Mouse (Mus musculus): Measurements from ENCODE around the gene Glrx3.
"Not testable (repeated sequence)": the region's sequence is repeated elsewhere in the genome, so short reads cannot be mapped to it uniquely, and the experiment has no call there.

Glrx3 gene

DNA sequence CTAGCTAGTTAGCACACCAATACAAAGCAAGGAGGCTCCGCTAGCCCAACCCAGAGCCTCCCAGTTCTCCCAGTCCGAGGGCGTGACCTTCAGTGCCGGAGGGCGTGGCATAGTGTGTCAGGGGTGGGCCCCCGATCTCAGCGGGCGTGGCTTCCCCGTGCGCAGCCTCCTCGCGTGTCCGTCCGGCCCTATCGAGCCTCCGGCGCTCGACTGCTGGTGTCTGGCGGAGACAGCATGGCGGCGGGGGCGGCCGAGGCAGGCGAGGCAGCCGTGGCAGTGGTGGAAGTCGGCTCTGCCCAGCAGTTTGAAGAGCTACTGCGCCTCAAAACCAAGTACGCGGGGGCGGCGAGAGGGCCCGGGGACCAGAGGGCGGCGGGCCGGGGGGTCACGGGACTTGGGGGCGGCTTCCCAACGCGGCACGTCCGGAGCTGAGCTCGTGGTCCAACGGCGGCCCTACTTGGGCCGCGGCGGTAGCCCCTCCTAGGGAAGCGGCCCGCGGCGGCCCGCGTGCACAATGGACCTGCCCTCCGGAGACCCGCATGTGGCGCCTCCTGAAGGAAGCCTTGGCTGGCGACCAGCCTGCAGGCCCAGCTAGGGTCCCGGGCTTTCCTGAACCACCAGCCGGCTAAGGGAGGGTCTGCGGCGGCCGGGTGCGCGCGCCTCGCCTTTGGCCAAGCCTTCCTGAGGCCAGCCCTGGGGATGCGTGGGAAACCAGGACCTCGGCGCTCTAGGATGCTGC, at the start of gene Glrx3:
Gene Glrx3 (plus strand): TSS at position 175 of the 739 bp plus-strand sequence.
- in situ Hi-C loops (cut with MboI; ENCODE audit: low sequenced_read_pairs): no loop called here

DNA sequence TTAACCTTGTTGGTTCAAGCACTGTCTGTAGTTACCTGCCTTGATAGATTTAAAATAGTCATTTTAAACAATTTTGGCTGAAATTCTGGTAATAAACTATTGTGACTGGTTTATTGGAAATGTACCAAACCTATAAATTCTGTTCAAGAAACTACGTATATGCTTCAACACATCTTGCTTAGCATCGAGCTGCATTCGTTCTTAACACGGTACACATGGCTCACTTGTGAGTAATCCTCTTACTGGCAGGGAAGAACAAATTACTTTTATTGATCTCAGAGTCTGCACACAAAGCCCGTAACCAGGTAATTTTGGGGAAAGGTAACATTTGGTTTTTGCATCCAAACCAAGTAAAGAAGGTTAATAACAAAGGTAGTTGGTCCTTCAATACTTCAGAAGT, 49.6 kb upstream of the Glrx3 start:
- in situ Hi-C loops (cut with MboI; ENCODE audit: low sequenced_read_pairs): no loop called here

DNA sequence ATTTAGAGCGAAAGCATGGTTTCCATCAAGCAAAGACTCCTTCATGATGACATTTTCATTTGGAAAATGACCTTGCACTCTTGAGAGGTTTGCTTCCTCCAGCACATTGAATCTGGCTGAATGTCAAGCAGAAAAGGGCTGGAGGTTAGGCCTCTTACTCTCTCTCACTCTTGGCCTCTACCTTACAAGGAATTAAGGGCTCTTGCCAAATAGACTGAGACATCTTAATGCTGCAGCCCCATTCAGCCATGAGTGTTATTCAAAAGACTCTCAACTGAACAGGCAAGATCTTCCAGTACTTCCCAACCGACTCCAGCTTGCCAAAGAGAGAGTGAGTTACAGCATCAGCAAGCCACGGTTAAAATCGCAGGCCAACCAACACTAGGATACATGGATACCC, 42.0 kb upstream of the Glrx3 start:
- in situ Hi-C loops (cut with MboI; ENCODE audit: low sequenced_read_pairs): no loop called here

DNA sequence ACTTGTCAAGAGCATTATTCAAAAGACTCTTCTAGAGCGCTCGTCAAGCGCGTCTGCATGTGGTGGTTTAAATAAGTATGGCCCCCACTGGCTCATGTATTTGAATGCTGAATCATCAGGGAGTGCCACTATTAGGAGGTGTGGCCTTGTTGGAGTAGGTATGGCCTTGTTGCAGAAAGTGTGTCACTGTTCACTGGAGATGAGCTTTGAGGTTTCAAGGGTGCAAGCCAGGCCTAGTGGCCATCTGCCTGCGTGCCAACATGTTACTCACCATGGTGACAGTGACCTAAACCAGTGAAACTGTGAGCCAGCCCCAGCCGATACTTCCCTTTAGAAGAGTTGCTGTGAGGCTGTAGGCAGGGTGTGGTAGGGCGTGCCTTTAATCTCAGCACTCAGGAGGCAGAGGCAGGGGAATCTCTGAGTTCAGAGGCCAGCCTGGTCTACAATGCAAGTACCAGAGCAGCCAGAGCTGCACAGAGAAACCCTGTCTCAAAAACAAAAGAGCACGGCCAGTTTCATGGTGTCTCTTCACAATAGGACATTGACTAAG, 40.0 kb upstream of the Glrx3 start:
- in situ Hi-C loops (cut with MboI; ENCODE audit: low sequenced_read_pairs): no loop called here

DNA sequence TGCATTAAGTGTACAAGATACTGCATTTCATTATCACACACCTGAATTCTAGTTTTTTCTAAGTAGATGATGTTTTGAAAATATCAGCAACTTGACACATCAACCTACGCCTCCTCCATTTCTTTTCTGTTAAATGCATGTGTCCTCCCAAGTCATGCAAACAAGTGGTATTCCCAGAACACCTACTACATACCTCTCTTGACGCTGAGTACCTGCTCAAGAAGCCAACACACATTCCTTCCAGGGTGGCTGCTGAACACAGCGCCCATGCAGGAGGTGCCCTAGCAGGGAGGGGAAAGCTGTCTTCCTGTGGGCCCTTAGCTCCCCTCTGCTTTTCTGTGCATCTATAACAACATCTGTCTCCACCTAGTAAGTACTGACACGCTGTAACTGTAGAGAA, 38.4 kb upstream of the Glrx3 start:
- in situ Hi-C loops (cut with MboI; ENCODE audit: low sequenced_read_pairs): no loop called here

DNA sequence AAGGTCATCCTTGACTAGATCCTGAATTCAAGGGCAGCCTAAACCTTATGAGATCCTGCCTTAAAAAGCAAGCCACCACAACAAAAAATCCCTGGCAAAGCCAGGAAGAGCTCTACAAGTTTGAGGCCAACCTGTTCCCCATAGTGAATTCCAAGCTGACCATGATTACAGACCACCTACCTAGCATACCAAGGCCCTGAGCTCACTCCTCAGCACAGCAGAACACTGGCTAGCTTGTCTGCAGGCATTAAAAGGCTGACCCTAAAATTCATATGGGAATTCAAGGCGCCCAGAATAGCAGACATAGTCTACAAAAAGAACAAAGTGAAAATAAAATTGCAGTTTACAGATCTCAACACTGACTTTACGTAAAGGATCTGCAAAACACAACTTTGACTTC, 33.3 kb upstream of the Glrx3 start:
- in situ Hi-C loops (cut with MboI; ENCODE audit: low sequenced_read_pairs): no loop called here

DNA sequence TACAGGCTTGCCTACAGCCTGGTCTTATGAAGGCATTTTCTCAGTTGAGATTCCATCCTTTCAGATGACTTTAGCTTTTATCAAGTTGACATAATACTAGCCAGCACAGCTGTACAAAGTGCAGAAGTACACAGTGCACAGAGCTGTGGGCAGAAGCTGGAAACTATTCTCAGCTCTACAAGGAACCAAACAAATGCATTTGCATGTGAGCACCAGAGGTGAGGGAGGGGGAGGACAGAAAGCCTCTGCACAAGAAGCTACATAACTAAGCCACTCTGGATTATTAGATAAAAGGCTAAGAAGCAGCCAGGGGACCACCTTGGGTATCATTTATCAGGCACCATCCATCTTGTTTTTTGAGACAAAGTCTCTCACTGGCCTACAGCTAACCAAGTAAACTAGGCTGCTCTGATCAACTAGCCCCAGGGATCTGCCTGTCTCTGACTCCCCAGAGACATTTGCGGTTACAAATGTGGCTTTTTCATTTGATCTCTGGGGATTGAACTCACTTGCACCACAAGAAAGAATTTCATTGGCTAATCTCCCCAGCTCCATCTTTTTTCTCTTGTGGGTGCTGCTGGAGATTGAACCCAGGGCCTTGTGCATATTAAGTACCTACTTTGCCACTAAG, 29.9 kb upstream of the Glrx3 start:
- in situ Hi-C loops (cut with MboI; ENCODE audit: low sequenced_read_pairs): no loop called here

DNA sequence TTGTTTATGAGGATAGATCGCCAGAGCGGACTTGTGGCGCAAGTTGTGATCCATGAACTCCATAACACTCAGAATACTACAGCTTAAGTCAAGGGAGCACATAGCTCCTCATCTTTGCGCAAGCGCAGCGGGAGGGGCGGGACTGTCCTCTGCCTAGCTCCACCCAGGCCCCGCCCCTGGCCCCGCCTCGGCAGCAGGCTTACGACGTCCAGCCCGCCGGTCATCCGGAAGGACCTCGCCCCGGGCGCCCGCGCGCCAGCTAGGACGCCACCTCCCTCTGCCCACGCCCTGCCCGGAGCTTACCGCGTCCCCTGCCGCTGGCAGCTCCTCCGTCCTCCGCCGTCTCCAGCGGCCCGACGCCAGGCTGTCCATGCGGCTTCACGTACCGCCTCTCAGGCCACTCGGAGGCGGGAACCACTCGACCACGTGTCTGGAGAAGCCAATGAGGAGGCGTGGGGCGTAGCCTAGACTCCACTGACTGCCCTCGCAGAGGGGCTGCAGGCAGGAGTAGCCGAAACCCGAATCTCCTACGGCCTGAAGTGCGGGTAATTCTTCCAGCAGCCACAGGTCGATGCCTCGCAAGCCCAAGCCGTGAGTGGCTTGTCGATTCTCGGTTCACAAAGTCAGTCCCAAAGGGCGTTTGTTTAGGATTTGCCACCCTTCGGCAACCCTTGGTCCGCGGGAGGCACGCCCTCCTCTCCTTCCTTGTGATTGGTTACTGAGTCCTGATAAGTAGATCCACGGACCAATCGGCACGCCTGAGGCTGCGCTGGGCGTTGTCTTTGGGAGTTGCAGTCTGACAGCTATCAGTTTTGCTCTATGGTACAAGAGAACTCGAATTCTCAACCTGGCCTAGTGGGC, 26.8 kb upstream of the Glrx3 start, which contains the start of gene 9430038I01Rik:
Gene 9430038I01Rik (minus strand): TSS at position 426 of the 861 bp plus-strand sequence.
- in situ Hi-C loops (cut with MboI; ENCODE audit: low sequenced_read_pairs): no loop called here

DNA sequence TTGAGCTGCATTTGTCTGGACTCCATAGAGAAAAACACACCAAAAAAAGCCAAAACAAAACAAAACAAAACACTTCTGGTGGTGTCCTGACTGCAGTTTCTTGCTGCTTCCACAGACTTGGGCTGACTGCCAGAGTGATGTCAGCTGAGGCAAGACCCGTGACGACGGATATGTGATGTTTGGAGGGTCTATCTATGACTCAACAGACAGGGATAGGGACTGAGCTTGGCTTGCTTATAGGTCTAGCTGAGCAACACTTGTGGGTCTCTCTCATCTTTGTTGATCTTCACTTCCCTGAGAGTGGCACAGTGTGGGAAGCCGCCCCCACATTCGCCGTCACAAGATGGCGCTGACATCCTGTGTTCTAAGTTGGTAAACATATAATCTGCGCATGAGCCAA, 22.7 kb upstream of the Glrx3 start:
- in situ Hi-C loops (cut with MboI; ENCODE audit: low sequenced_read_pairs): no loop called here

DNA sequence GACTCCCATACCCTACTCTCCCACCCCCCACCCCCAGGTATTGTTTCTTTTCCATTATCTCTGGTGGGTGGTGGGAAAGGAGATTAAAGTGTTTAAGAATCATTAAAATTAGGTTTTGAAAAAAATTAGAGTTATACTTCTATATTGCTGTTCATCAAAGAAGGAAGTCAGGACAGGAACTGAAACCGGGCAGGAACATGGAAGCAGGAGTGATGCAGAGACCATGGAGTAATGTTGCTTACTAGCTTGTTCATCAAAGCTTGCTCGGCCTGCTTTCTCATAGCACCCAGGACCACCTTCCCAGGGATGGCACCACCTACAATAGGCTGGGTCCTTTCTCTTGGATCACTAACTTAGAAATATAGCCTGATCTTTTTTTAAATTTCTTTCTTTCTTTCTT, 16.9 kb upstream of the Glrx3 start:
- in situ Hi-C loops (cut with MboI; ENCODE audit: low sequenced_read_pairs): no loop called here

DNA sequence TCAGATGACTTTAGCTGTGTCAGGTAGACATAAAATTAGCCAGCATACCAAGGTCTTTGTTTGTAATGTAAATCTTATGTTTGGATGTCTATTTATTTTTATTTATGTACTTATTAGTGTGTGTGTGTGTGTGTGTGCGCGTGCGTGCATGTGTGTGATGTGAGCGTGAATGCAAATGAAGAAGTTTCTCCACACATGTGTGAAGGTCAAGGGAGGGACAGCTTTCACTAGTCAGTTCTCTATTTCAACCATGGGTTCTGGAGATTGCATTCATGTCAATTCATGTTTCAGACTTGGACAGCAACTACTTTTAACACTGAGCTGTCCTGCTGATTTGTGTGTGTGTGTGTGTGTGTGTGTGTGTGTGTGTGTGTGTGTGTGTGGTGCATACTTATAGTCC, 16.2 kb upstream of the Glrx3 start:
- in situ Hi-C loops (cut with MboI; ENCODE audit: low sequenced_read_pairs): no loop called here

DNA sequence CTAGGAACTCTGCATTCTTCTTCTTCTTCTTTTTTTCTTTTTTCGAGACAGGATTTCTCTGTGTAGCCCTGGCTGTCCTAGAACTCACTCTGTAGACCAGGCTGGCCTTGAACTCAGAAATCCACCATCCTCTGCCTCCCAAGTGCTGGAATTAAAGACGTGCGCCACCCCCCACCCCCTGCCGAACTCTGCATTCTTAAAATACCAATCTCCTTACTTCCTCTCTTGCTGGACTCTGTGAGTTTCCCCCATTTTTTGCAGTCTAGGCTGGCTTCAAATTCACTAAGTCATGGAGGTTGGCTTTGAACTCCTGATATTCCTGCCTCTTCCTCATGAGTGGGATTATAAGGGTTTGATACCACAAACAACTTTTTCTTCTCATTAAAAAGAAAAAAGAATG, 10.7 kb upstream of the Glrx3 start:
- in situ Hi-C loops (cut with MboI; ENCODE audit: low sequenced_read_pairs): no loop called here

DNA sequence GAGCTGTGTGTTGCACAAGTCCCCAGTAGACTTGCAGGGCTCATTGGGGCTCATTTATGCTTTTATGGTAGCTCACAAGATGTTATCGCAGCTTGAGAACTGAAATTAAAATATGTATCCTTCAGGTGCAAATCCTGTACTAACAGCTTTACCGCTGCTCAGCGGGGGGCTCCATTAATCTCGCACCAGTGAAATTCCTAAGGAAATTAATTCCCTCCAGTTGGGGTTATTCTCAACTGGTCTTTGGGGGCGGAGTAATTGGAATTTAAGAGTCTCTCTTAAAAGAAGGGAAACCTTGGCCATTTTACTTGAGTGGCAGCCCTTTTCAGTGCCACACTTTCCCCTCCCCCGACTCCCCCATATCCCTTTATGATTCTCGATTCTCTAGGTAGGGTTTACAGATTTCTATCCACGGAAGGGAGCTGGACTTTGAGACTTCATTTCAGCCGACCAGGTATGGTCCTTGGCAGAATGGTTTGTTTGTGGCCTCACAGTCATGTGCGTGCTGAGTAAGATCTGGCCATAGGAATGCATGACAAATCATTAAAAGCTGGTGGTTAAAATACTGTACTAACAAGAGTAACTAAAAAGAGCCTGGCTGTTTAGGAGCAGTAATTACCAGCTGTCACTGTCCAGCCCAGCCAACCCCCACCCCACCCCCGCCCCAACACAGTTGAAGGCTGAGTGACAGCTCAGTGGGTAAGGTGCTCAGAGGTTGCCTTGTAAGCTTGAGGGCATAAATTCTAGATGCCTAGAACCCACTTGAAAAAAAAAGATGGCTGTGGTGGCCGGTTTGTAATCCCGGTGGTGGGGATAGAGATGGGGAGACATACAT, 5.4 kb upstream of the Glrx3 start:
- in situ Hi-C loops (cut with MboI; ENCODE audit: low sequenced_read_pairs): no loop called here

DNA sequence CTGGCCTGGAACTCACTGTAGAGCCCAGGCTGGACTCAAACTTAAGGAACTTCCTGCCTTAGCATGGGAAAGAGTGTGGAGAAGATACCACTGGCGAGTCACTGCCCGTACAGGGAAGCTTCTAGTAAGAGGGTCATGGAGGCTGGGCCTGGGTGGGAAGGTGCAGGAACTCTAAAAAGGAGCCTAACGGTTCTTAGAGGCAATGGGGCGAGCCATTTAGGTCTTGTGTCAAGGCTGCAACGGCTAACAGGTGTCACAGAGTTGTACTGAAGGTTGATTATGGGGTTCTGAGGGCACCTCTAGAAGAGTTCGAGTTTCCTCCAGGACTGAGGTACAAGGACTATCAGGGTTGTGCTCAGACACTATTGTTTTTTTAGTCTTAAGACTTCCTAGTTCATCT, 513 bp upstream of the Glrx3 start:
- in situ Hi-C loops (cut with MboI; ENCODE audit: low sequenced_read_pairs): no loop called here

DNA sequence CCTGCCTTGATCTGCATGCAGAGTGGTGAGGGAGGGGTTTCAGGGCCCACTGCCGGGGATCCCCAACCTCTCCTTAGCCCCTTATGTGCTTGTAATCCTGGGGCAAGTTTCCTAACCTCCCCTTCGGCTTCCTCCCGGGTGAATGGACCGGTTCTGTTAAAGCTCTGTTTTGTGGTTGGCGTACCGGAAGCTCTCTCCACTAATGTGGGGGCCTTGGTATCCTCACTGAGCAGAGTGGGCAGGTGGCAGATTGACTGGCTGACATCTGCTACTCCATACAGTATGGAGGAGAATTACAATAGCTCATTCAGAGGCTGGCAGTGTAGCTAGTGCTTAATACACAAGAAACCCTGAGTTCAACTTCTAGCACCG, 751 bp downstream of the Glrx3 start:
- in situ Hi-C loops (cut with MboI; ENCODE audit: low sequenced_read_pairs): no loop called here

DNA sequence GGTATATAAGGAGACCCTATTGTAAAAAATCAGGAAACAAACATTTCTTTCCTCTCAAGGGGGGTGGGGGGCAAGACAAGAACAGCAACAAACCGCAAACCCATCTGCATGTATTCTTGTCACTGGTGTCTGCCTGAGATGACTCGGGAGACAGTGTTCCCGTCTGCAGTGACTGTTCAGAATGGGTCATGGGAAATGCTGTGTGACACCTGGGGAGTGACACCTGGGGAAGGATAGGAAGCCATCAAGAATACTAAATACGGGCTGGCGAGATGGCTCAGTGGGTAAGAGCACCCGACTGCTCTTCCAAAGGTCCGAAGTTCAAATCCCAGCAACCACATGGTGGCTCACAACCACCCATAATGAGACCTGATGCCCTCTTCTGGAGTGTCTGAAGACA, 1.5 kb downstream of the Glrx3 start:
- in situ Hi-C loops (cut with MboI; ENCODE audit: low sequenced_read_pairs): not testable (repeated sequence)

DNA sequence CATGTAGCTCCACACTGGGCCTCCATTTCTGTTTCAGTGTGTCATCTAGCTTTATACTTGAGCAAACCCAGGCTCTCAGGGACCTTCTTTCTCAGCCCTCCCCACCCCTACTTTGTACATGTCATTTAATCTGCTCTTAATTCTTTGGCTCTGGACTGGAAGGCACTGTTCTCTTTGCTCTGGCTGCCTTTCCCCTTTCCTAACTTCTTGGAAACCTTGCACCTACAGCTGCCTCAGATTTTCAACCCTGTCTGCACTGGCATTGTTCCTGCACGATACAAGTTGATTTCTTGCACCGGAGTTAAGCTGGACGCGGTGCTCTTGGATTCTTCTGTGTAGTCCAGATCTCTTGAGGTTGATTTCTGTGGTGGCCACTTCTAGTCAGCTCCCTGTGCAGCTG, 5.5 kb downstream of the Glrx3 start:
- in situ Hi-C loops (cut with MboI; ENCODE audit: low sequenced_read_pairs): no loop called here

DNA sequence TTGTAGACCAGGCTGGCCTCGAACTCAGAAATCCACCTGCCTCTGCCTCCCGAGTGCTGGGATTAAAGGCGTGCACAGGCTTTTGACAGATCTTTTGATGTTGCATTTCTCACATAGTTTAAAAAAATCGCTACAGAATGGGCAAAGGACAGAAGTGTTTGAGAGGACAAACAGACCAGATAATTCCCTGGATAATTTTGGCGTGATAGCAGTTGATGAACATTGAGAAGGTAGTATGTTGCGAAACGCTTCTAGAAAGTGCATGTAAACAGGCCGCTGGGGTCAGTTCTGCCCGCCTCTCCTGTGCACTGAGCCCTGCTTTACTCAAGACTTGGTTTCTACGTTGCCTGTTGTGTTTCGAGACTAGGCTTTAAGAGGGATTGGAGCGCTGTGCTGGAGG, 7.9 kb downstream of the Glrx3 start:
- in situ Hi-C loops (cut with MboI; ENCODE audit: low sequenced_read_pairs): no loop called here

DNA sequence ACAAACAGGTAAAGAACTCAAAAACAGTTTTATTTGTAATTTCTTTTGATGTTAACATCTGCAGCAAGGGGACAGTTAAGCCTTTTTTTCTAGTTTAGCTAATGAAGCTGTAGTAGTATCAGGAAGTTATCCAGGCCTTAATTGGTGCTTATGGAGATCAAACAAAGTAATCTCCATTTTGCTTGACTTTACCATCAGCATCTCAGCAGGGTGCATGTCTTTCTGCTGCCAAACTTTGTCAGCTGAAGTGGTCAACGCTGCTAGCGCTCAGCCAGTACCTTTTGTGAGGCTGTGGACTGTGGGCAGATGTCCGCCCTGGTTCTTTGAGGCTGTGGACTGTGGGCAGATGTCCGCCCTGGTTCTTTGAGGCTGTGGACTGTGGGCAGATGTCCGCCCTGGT, 24.0 kb downstream of the Glrx3 start:
- in situ Hi-C loops (cut with MboI; ENCODE audit: low sequenced_read_pairs): no loop called here

DNA sequence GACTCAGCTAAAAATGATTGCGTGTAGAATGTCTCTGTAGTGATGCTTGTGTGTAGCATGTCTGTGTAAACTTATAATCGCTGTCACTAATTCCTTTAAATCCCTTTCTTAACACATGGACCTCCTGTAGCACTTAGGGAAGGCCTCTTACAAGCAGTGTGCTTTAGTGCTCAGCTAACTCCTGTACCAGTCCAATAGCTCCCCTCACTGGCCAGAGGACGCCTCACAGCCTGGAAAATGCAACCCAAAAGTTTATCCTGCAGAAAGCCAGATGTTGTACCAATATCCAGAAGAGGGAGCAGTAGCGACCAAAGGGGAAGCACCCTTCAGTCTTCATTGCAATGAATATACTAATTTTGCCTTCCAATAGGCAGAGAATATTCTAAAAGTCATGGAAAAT, 30.8 kb downstream of the Glrx3 start:
- in situ Hi-C loops (cut with MboI; ENCODE audit: low sequenced_read_pairs): no loop called here
